Mouse (Mus musculus) activated CD4-positive, CD25-positive, alpha-beta regulatory T cell, adult 4 months (primary cell): Measurements from ENCODE around the gene Pde4d. TPM values are rescaled to one million over a fixed set of nuclear protein-coding genes. Genes with fewer than 3 reads are reported as not detected.

ENCODE experiments used
- ATAC-seq: one replicate; pipeline ENCODE4 v1.8.0; 2017
- polyA plus RNA-seq, 2 experiments: library from polyadenylated mRNA; unstranded; fragments of 100-300 nt; shearing (Covaris generic); gene quantifications; one replicate each; pipeline ENCODE4 v1.2.1; 2017

Gene Pde4d
- polyA plus RNA-seq, 2 experiments from 2014 or later = 7.3 to 7.6 TPM

DNA sequence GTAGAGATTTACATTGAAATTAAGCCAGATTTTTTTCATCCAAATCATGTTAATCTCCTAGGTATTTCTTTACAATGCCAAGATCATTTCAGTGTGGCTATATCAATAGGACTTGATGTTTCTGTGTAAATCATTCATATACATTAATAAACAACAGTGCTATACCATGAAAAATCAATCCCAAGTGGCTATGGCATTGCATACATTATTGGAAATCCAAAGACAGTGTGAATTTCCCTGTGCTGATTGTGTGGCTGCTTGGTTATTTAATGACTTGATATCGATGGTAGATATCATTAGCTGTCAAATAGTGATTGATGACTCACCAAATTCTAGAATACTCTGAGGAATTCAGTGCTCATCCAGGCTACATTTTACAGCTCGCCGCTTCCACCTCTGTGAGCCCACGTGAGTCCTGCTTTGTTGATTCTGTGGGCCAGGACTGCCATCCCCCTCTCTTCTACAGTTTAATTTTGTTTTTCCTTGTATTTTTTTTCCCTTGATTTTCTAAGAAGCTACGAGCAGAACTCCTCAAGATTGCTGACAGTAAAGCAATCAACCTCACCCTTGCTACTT is 1085.0 kb downstream of the Pde4d start:
- no peak for ATAC-seq

DNA sequence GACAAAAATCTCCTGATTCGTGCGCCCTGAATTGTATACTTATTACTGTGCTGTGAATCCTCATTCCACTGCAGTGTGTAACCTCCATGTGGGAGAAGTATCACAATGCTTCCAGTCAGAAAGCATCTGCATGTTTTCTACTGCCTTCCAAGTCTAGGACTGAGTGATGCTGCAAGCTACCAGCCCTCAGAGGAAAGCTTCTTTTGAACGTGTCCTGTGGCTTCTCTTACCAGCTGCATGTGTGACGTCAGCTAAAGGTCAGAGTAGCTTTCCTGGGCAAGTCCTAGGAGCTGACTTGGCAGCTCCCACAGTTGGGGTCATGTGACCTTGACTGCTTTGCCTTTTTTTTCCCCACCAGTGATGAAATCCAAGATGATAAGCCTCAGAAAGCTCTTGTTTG is 1086.9 kb downstream of the Pde4d start:
- no peak for ATAC-seq

DNA sequence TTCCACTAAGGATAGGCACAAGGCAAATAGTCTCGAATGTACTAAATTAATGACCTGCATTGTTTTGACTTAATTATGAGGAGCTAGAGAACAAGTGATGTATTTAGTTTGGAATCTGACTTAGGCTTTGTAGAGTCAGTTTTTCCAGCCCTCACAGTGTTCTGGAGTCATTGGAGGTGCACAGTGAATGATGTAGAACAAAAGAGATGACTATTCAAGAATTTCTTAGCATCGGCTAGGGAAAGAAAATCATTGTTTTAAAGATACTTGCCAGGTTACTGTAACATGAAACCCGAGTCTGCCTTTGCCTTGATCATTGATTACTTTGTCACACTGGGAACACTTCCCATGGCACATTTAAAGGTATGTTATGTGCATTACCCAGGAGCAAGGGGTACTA is 1089.6 kb downstream of the Pde4d start:
- ATAC-seq = no peak

DNA sequence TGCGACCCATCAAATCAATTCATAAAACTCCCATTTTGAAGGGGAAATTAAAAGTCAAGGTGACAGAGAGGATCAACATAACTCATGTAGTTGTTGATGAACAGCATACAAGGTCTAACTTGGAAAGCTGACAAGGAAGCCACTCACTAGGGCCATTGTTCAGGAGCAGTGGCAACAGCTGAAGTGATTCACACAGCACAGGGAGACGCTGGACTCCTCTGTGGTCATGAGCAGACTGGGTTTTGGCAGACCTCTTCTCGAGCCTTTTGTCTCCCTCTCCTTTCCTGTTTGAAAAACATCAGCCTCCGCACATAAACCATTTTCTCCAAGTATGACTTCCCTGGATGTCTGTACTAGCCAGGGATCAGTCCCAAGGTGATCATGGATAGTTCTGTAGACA is 1094.9 kb downstream of the Pde4d start:
- ATAC-seq = no peak

DNA sequence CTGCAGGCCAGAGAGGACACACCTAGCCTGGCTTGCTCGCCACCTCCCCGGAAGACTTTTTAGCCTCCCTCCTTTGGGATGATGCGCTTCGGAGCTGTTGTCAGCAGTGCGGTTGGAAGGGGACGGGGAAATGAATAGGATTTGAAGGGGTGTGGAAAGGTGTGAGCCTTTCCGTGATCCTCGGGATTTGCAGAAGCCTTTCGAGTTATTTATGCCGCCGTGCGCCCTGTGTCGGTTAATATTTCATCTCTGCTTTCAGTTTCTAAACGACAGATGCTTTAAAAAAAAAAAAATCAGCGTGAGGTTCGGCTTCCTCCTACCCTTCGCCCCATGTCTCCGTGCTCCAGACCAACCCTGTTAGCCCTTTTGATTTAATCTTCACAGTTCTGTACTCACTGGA is 1096.6 kb downstream of the Pde4d start:
- peak; percentile 67 for ATAC-seq

DNA sequence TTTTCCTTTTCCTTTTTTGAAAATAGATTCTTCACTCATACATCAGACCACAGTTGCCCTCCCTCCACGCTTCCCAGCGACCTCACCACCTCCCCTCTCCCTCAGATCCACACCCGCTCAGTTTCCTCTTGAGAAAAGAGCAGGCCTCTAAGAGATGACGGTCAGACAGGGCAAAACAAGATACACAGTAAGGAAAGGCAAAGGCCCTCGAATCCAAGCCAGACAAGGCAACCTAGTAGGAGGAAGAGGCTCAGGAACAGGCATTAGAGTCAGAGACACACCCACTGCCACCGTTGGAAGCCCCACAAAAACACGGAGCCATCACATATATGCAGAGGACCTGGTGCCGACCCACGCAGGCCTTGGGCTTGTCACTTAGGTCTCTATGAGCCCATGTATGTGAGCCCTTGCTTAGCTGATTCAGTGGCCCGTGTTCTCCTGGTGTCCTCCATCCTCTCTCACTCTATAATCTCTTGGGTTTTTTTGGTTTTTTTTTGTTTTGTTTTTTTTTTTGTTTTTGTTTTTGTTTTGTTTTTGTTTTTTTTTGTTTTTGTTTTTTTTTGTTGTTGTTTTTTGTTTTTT is 1097.3 kb downstream of the Pde4d start:
- peak; percentile 6 for ATAC-seq

DNA sequence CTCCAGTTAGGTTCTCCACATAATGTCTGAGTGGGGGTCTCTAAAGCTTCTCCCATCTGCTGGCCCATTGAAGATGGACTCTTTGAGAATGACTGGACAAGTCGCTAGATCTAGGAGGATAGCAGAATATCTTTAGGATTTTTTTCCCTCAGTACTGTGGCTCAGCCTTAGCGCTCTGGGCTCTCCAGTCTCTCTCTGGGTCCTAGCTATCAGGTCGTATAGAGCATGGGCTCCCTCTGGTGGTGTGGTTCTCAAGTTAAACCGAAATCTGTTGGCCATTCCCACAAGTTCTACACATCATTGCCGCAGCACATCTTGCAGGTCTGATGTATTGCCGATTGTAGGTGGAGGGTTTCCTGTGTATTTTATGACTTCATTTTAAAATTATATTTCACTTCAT is 1098.0 kb downstream of the Pde4d start:
- peak; percentile 79 for ATAC-seq

DNA sequence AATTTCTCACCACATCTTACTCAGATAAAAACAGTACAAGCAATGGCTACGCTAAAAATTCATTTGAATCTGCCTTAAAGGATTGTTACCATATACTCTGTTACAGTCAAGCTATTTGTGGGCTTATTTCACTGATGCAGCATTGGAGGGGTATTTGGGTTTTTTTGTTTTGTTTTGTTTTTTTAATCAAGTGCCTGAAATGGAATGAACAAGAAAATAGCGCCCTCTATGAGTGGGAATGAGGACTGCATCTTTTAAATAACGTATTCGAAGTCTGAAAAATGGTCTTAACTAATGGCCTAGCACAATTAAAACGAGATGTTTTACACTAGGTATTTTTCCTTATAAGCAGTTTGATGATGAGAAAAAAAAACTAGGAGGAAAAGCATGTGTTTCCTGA is 1098.5 kb downstream of the Pde4d start:
- no peak for ATAC-seq

DNA sequence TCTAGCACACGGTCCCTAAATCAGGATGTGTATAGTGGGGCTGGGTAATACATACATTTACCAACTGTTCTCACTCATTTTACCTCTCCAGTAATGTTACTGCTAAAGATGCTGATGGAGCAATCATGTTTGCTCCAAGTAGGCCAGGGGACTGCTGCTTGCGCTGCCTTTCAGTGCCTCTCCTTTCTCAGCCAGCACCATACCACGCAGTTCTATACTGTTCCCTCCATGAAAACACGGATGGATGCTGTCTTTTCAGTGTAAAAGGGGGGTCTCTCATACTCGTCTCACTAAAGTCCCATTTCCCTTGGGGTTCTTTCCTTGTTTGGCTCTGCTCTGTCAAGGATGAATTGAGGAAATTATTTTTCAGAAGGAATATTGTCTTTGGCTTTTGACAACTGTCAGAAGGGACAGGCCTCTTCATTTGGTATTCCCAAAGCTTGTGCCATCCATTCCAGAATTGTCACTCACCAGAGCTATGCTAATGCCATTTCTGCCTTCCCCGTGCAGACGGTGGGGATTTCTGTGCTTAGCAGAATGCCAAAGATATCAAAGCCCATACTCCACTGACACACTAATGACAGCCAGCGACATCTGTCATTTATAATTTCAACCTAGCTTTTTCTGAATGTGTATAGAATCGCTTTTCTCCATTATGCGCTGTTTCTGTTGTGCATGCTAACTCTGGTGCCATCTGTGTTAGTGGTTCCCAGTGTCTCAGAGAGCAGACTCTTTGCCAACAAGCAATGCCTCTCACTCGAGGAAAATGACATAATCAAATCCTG is 1099.2 kb downstream of the Pde4d start:
- ATAC-seq = no peak

DNA sequence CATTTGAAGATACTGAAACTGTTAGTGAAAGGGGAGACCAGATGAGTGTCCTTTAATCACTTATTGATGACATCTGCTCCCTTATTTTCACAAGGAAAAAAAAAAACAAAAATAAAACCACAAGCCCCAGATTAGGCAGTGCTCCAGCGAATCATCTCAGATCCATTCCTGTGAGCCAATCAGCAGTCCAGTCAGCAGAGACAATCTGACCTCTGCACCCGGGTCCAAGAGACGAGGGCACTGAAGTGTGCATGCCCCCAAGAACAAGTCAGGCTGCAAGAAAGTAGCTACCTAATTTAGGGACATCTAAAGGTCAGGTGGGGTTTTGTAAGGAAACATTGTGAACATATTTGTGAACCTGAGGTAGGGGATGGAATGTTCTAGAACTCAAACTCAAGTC is 1102.1 kb downstream of the Pde4d start:
- no peak for ATAC-seq

DNA sequence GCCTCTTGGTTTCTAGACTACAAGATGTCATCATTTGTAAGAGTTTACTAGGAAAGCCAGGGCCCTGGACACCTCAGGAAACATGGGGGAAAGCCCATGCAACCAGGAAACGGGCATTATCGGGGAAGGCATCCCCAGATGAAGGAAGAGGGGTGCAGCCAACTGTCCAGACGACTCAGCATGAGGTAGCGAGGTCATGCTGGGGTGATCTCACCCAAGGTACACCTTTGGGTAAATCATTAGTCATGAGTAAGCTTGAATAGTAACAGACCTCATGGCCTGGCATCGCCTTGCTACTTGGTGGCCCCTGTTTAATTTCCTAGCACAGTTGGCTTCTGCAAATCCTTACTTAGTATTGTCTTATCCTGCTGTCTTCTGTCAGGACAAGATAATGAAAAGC is 1105.8 kb downstream of the Pde4d start:
- no peak for ATAC-seq

DNA sequence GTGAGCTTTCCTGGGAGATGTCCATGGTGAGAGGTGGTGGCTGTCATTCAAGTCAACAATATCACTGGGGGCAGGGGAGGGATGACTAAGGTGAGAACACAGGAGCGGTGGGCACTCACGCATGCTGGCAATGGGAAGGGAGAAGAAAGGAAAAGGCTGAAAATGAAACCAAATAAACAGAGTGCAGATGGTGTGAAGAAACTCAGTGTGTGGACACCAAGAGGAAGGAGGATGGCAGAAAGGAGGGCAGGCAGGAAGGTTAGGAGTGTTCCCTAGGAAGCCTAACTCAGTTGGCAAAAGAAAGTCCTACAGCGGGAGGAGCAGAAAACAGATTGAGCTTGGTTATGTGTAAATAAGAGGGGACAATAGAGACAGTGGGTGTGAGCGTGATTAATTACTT is 1107.1 kb downstream of the Pde4d start:
- no peak for ATAC-seq

DNA sequence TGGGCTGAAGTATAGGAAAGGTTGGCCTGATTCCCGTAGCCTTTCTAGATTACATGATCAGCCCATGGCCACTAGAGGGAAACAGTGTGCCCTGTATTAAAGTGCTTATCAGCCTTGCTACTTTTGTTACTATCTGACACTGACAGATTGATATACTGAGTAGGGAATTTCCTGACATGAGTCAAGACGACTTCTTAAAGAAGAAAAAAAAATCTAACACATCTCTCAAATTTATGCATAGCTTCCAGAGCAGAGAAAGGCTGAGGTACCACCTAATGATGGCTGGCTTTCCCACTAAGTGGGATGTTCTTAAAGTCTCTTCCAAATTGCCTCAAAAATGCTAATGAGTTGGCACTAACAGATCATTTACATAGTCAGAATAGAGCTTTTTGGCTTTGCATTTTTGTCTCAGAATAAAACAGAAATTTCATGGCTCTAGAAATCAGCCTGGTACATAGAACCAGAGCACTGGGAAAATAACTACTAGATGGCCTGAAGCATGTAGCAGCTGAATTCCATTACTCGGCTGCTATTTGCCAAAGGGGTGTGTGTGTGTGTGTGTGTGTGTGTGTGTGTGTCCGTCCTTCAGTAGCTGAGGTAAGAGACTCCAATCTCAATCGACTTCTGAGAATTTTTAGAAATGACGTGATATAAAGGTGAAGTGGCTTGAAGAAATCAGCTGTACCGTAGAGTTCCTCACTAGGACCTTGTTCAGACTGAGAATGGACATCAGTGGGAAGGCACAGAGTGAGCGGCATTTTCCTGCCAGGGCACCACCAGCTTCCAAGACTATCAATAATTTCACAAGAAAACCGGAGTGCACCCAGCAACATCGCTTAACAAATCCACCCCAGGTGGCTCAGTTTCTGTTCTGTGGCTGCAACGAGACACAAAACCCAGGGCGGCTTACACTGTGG is 1108.9 kb downstream of the Pde4d start:
- no peak for ATAC-seq

DNA sequence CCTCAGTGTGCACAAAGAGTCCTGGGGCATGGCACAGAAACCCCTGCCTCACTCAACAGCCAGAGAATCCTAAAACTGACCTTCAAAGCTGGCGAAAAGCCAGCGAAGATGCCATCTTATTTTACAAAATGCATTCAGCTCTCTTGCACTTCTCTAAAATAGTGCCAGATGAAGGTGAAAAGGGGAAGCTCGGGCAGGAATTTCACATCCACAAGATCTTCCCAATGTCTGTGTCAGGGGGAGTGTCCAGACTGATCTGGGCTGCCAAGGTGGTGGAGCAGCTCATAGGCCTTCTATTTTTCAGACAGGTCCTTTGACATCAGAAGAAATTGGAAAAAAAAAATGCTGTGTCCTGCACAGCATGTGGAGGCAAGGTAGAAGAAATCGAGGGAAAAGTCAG is 1110.5 kb downstream of the Pde4d start:
- ATAC-seq = no peak

DNA sequence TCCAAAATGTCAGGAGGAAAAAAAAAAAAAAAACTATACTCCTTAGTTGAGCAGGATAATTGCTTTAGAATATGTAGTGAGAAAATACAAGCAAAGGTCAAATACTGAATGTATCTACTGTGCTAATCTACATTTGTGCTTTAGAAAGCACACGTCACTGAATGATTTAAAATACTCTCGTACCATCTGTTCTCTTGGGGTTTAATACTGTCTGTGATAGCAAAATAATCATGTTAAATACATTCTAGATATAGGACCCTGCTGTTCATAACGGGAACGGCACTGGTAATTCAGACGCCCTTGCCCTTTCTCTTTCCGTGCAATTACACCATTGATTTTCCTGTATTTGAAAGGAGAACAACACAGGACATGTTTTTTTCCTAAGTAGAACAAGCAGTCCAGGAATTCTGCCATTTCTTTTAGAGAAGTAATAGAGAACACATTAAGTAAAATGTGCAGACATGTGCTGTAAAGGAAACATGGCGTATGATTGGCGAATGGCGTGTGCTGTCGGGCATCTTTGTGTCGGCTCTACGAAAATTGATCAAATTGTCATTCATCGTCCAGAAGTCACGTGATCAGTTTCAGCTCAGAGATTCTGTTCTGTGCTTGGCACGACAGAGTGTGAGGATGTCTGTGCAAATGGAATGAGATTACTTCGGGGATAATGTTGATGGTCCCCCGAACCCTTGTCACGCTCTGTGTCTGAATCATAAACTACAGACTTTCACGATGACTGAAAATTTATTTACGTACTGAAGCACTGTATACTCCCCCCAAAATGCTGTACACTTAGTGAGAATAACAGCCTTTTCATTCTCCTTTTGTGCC is 1119.1 kb downstream of the Pde4d start:
- no peak for ATAC-seq

DNA sequence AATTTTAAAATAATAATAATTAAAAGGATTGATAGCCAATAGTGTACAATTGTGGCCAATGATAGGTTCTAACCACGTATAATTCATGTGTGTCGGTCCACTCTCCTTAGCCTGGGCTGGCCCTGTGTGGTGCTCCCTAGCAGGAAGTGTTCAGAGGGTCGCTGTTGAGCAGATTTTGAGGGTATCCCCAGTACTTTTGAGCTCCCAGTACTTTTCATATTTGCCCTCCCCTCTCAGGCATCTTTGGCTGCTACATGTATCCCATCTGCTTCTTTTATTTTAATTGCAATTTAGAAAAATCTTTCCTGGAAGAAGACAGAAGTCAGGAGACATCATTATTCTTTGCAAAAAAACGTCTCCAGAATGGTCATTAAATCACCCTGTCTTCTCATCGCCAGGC is 1119.7 kb downstream of the Pde4d start:
- no peak for ATAC-seq

DNA sequence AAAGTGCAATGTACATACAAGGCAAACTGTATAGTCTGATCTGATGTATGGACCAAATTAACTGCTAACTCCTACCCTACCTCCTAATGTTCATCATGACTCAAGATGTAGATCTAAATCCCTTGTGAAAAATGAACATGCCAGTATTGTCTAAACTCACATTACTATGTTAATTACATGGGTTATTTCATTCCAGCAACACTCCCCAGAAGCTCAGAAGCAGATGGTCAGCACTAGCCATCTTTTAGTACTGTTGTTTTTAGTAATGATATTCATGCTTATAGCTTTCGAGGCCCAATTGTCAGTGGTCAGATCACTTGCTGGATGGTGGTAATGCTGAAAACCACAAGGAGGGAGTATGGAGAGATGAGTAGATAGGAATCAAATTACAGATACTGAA is 1127.0 kb downstream of the Pde4d start:
- ATAC-seq = no peak

DNA sequence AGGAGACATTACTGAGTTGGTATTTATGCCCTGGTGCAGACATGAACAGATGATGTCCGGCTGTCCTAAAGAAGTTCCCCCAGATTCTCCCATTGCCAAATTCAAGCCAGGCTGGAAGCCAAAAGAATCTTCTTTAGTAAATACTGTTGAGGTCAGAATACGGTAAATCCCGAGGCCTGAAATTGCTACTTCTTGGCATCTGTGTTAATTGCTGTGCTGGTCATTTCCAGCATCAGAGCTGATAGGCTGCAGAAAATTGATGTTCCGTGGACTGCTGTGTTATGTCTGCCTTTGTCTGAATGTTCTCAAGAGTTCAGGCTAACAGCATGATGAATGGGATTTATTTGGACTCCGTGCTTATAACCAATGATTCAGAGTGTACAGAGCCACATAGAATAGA is 1127.7 kb downstream of the Pde4d start:
- no peak for ATAC-seq

DNA sequence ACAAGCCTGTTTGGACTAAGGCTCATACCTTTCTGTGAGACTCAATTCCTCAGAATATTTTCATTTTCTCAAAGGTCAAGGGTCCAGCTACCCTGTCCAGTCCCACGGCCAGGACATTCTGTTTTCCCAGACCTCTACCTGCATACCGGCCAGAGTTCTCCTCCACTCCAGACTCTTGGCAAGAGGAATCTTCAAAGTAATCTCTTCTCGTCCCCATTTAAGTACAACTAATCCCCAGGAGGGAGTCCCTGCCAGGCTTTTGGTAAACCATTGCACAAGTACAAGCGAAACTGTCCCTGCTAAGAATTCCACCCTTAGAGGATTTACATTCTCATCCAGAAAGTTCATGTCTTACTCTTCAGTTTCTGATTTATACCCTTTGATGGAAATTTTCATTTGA is 1128.2 kb downstream of the Pde4d start:
- ATAC-seq = no peak

DNA sequence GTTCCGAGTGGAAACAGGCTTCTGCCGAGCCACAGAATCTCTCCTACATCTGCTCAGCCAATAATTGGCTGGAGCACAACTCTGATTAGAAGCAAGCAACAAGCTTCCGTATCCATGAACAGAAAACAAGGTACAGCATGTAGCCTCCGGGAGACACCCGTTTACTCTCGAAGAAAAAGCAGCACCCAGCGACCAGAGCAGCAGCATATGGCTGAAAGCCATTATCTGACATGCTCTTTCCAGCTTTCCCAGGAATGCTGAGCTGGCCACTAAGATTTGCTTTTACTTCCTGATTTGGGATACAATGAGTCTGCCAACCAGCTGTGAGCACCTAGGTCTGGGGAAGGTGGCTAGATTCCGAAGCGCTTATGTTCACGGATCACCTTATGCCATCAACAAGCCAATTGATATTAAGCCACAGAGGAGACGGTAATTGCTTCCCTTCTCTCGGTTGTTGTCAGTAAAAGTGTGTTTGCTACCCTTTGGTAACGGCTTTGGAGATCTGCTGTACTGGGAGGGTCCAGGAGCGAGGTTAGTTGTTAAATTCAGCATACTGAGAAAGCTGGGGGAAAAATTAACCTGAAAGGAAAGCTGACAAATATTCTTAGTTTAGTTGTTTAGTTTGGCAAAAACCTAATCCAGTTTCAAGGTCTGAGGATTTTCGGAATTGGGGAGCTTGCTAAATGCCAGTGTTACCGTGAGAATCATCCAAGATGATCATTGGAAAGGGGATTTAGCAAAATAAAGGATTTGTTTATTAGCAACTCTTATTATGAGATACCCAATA is 1131.7 kb downstream of the Pde4d start:
- ATAC-seq = no peak

DNA sequence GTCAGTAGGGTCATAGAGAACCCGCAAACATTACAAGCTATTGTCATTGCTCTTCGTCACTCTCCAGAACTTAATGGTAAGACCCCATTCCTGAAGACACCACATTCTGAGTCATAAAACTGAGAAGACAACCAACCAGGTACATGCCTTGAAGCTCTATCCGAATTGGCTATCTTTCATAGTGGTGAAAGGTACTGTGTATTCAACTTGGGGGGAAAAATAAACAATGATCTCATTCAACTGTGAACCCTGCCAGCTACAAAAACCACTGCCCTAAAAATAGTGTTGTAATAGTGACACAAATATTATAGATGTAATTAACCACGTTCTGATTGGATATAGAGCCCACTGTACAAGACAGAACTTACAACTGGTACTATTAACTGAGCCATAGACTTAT is 1140.3 kb downstream of the Pde4d start:
- no peak for ATAC-seq
